Mouse (Mus musculus) limb, embryonic 12.5 days (tissue): Measurements from ENCODE around the gene Erich3. TPM values are rescaled to one million over a fixed set of nuclear protein-coding genes. Genes with fewer than 3 reads are reported as not detected.

ENCODE experiments used
- ATAC-seq: fragments of 200-750 bp; cut with Nextera tagmentation; 2 replicates; pipeline ENCODE4 v1.8.0; 2017; ENCODE audit warnings: low read depth, moderate TSS enrichment; ENCODE audit not compliant: insufficient number of reproducible peaks, insufficient read depth, low FRiP score, low TSS enrichment
- H3K27ac ChIP-seq: fragments of 300-500 bp; sonication (generic); 2 replicates; pipeline ENCODE4 v1.5.1; 2016; ENCODE audit warnings: mild to moderate bottlenecking, moderate library complexity
- H3K27me3 ChIP-seq: fragments of 300-500 bp; sonication (generic); 2 replicates; pipeline ENCODE4 v1.6.1; 2016; ENCODE audit warnings: mild to moderate bottlenecking, moderate library complexity
- H3K36me3 ChIP-seq: fragments of 300-500 bp; sonication (generic); 2 replicates; pipeline ENCODE4 v1.6.1; 2016; ENCODE audit warnings: mild to moderate bottlenecking, moderate library complexity
- H3K4me1 ChIP-seq: fragments of 300-500 bp; sonication (generic); replicated peaks from 2 replicates; pipeline ENCODE4 v1.6.1; 2016
- H3K4me2 ChIP-seq: fragments of 300-500 bp; sonication (generic); 2 replicates; pipeline ENCODE4 v1.6.1; 2016; ENCODE audit warnings: mild to moderate bottlenecking, moderate library complexity
- H3K4me3 ChIP-seq: fragments of 300-500 bp; sonication (generic); replicated peaks from 2 replicates; pipeline ENCODE4 v1.5.1; 2016; ENCODE audit warnings: mild to moderate bottlenecking
- H3K9ac ChIP-seq: fragments of 300-500 bp; sonication (generic); replicated peaks from 2 replicates; pipeline ENCODE4 v1.6.1; 2016; ENCODE audit warnings: mild to moderate bottlenecking, moderate library complexity
- H3K9me3 ChIP-seq: fragments of 300-500 bp; sonication (generic); 2 replicates; pipeline ENCODE4 v1.6.1; 2016; ENCODE audit warnings: mild to moderate bottlenecking, moderate library complexity
- WGBS: fragments of 180-500 bp; shearing (Covaris S2); methylation state at CpG from one replicate; pipeline ENCODE4 v1.1.7; 2016; 5-methylcytosine and 5-hydroxymethylcytosine counted together
- polyA plus RNA-seq: library from polyadenylated mRNA; unstranded; fragments of >200 nt; fragmentation: Nextera tagmentation; extraction: Ambion mirVana; gene quantifications from 2 replicates; pipeline ENCODE4 v1.2.1, GENCODE M21; 2016

Gene Erich3
- polyA plus RNA-seq, 1 experiment from 2014 or later: 0.15 TPM

GRCm38 (mm10) chr3:154771651-154772050, 108.0 kb downstream of the Erich3 start:
- Histone ChIP-seq H3K4me2 (no peak overlapping the region), H3K27ac (no peak overlapping the region), H3K9me3 (no peaks in the 10 kb centered on the region), H3K4me3 (no peak overlapping the region), H3K27me3 (no peaks in the 10 kb centered on the region), H3K9ac (no peak overlapping the region), H3K4me1 (no peaks in the 10 kb centered on the region), H3K36me3 (no peaks in the 10 kb centered on the region)
- WGBS: 86% methylated on average over 2 of the region's 2 CpGs
- no peak for ATAC-seq

- Histone ChIP-seq H3K4me2 (no peak overlapping the region), H3K4me3 (no peak overlapping the region), H3K27ac (no peak overlapping the region), H3K9me3 (no peaks in the 10 kb centered on the region), H3K27me3 (no peaks in the 10 kb centered on the region), H3K4me1 (peaks cover 10% of the 10 kb centered on the region), H3K9ac (no peak overlapping the region), H3K36me3 (no peaks in the 10 kb centered on the region)
- no peak for ATAC-seq
- WGBS: 58% methylated on average over 6 of the region's 6 CpGs
Measured at GRCm38 (mm10) chr3:154778836-154779595, 115.4 kb downstream of the Erich3 start.

- H3K4me1 ChIP-seq: no peaks in the 10 kb centered on the region
- H3K9me3 ChIP-seq: no peaks in the 10 kb centered on the region
- H3K4me3 ChIP-seq: no peak overlapping the region
- H3K36me3 ChIP-seq: no peaks in the 10 kb centered on the region
- no peak for ATAC-seq
- WGBS: 93% methylated on average over 9 of the region's 9 CpGs
- no peak overlapping the region for H3K4me2 ChIP-seq
- H3K27ac ChIP-seq: no peak overlapping the region
- H3K27me3 ChIP-seq: no peaks in the 10 kb centered on the region
- H3K9ac ChIP-seq: no peak overlapping the region
Measured at GRCm38 (mm10) chr3:154786354-154786753, 122.7 kb downstream of the Erich3 start.

- ATAC-seq: no peak
- Histone ChIP-seq H3K27me3 (no peaks in the 10 kb centered on the region), H3K36me3 (no peaks in the 10 kb centered on the region), H3K9ac (no peak overlapping the region), H3K4me2 (no peak overlapping the region), H3K9me3 (no peaks in the 10 kb centered on the region), H3K27ac (no peak overlapping the region), H3K4me3 (no peak overlapping the region), H3K4me1 (no peaks in the 10 kb centered on the region)
- WGBS: 83% methylated on average over 3 of the region's 3 CpGs
Measured at GRCm38 (mm10) chr3:154787611-154788010, 124.0 kb downstream of the Erich3 start.

- no peak overlapping the region for H3K27ac ChIP-seq
- H3K4me3 ChIP-seq: no peak overlapping the region
- no peaks in the 10 kb centered on the region for H3K9me3 ChIP-seq
- no peaks in the 10 kb centered on the region for H3K4me1 ChIP-seq
- WGBS: 87% methylated on average over 4 of the region's 4 CpGs
- no peaks in the 10 kb centered on the region; the same call in 1 of the 2 replicates for H3K27me3 ChIP-seq
- H3K4me2 ChIP-seq: no peak overlapping the region
- no peak for ATAC-seq
- H3K36me3 ChIP-seq: no peaks in the 10 kb centered on the region
- no peak overlapping the region for H3K9ac ChIP-seq
Measured at GRCm38 (mm10) chr3:154793571-154793970, 129.9 kb downstream of the Erich3 start.

- H3K4me3 ChIP-seq: no peak overlapping the region
- no peak for ATAC-seq
- WGBS: 87% methylated on average over 4 of the region's 4 CpGs
- no peak overlapping the region for H3K27ac ChIP-seq
- H3K9me3 ChIP-seq: no peaks in the 10 kb centered on the region
- H3K9ac ChIP-seq: no peak overlapping the region
- no peaks in the 10 kb centered on the region for H3K36me3 ChIP-seq
- H3K27me3 ChIP-seq: peaks cover 2% of the 10 kb centered on the region; the same call in 1 of the 2 replicates
- peaks cover 17% of the 10 kb centered on the region; the same call in 1 of the 2 replicates for H3K4me1 ChIP-seq
- no peak overlapping the region for H3K4me2 ChIP-seq
Measured at GRCm38 (mm10) chr3:154798806-154799205, 135.1 kb downstream of the Erich3 start.

GRCm38 (mm10) chr3:154800454-154800853, 136.8 kb downstream of the Erich3 start:
- Histone ChIP-seq H3K4me1 (peaks cover 17% of the 10 kb centered on the region; the same call in 1 of the 2 replicates), H3K9ac (no peak overlapping the region), H3K4me2 (no peak overlapping the region), H3K9me3 (no peaks in the 10 kb centered on the region), H3K27me3 (0 out of 2 replicates have a peak, but pooled peaks cover 2% of the 10 kb centered on the region), H3K27ac (no peak overlapping the region), H3K36me3 (no peaks in the 10 kb centered on the region), H3K4me3 (no peak overlapping the region)
- 29% methylated on average over 8 of the region's 8 CpGs for WGBS
- ATAC-seq: no peak

GRCm38 (mm10) chr3:154800888-154801429, 137.3 kb downstream of the Erich3 start:
- Histone ChIP-seq H3K4me1 (peaks cover 17% of the 10 kb centered on the region; the same call in 1 of the 2 replicates), H3K4me2 (no peak overlapping the region), H3K27ac (no peak overlapping the region), H3K9ac (no peak overlapping the region), H3K9me3 (no peaks in the 10 kb centered on the region), H3K27me3 (0 out of 2 replicates have a peak, but pooled peaks cover 2% of the 10 kb centered on the region), H3K4me3 (no peak overlapping the region), H3K36me3 (no peaks in the 10 kb centered on the region)
- 37% methylated on average over 8 of the region's 8 CpGs for WGBS
- no peak for ATAC-seq

GRCm38 (mm10) chr3:154806626-154807025, 143.0 kb downstream of the Erich3 start:
- Histone ChIP-seq H3K4me1 (no peaks in the 10 kb centered on the region), H3K4me3 (no peak overlapping the region)

GRCm38 (mm10) chr3:154810273-154810870, 146.7 kb downstream of the Erich3 start:
- H3K4me3 ChIP-seq: no peak overlapping the region
- no peak for ATAC-seq
- H3K9ac ChIP-seq: no peak overlapping the region
- H3K4me1 ChIP-seq: peaks cover 3% of the 10 kb centered on the region; the same call in 1 of the 2 replicates
- no peak overlapping the region for H3K4me2 ChIP-seq
- WGBS: 72% methylated on average over 7 of the region's 7 CpGs
- H3K36me3 ChIP-seq: no peaks in the 10 kb centered on the region
- H3K27ac ChIP-seq: no peak overlapping the region
- H3K27me3 ChIP-seq: peaks cover 18% of the 10 kb centered on the region
- H3K9me3 ChIP-seq: no peaks in the 10 kb centered on the region

More at GRCm38 (mm10) chr3:154806626-154807025, 143.0 kb downstream of the Erich3 start:
- H3K27me3 ChIP-seq: peaks cover 17% of the 10 kb centered on the region
- 34% methylated on average over 7 of the region's 7 CpGs for WGBS
- H3K36me3 ChIP-seq: no peaks in the 10 kb centered on the region
- no peak overlapping the region for H3K9ac ChIP-seq
- no peak overlapping the region for H3K4me2 ChIP-seq
- H3K9me3 ChIP-seq: no peaks in the 10 kb centered on the region
- no peak overlapping the region for H3K27ac ChIP-seq
- peak; percentile 40; the same call in 1 of the 2 replicates for ATAC-seq

- H3K36me3 ChIP-seq: no peaks in the 10 kb centered on the region
- no peak overlapping the region for H3K27ac ChIP-seq
- peaks cover 11% of the 10 kb centered on the region; the same call in 1 of the 2 replicates for H3K4me1 ChIP-seq
- ATAC-seq: no peak
- no peaks in the 10 kb centered on the region for H3K9me3 ChIP-seq
- peaks cover 18% of the 10 kb centered on the region for H3K27me3 ChIP-seq
- H3K4me3 ChIP-seq: no peak overlapping the region
- H3K9ac ChIP-seq: no peak overlapping the region
- WGBS: 47% methylated on average over 9 of the region's 9 CpGs
- H3K4me2 ChIP-seq: no peak overlapping the region
Measured at GRCm38 (mm10) chr3:154811281-154811680, 147.6 kb downstream of the Erich3 start.
